Comparison of ENCODE assay signal across 23 mouse cellular contexts in genomic region chr10:68066173-68066572, GRCm38 (mm10).
A peak's percentile ranks its signal among the peaks of the same experiment; 100 is the strongest.
DNase-seq lines count a peak whose midpoint lies in the region; ATAC-seq and TF ChIP-seq lines count a peak whose summit lies in the region.
"Had no signal": no experiment of that assay in that cellular context is flagged by ENCODE, and none has a peak within 500 bp of the region (broad histone marks: within the 10 kb centered on the region; RNA-seq: fewer than 3 reads in every experiment).

No protein-coding gene starts in this region.

- no peaks in the 10 kb centered on the region for H3K9me3 ChIP-seq in midbrain, postnatal 0 days (ENCODE audit: low read length)
- H3K9me3 ChIP-seq: forebrain, embryonic 10.5 days; forebrain, embryonic 13.5 days; heart, embryonic 13.5 days; intestine, embryonic 15.5 days had no signal

- H3K4me1 ChIP-seq in midbrain, postnatal 0 days (ENCODE audit: insufficient read depth, low read length): no peaks in the 10 kb centered on the region
- H3K4me1 ChIP-seq: intestine, embryonic 15.5 days had no signal

- H3K4me2 ChIP-seq in midbrain, postnatal 0 days (ENCODE audit: low read depth, low read length, poor library complexity, severe bottlenecking): no peak overlapping the region
- H3K4me2 ChIP-seq: forebrain, embryonic 13.5 days; heart, embryonic 13.5 days; hindbrain, embryonic 14.5 days; intestine, embryonic 15.5 days had no signal

- H3K27ac ChIP-seq in midbrain, postnatal 0 days (ENCODE audit: low read depth, low read length): no peak overlapping the region
- H3K27ac ChIP-seq: forebrain, embryonic 10.5 days; forebrain, embryonic 13.5 days; heart, embryonic 13.5 days; hindbrain, embryonic 14.5 days; hindbrain, postnatal 0 days; intestine, embryonic 15.5 days had no signal

- peak; percentile 44 for DNase-seq in CD4-positive helper T cell, adult 2 months (ENCODE audit: low read depth, low spot score)
- DNase-seq in midbrain, postnatal 0 days (ENCODE audit: low spot score): no peak
- DNase-seq in gastrocnemius, postnatal 4 days (ENCODE audit: low spot score in 2 of 2): no peak
- DNase-seq: adrenal gland, postnatal 25 days; cerebellum, adult 18-20 months; cerebellum, adult 9-10 months; cerebellum, postnatal 14 days; gastrocnemius, postnatal 10 days; gastrocnemius, postnatal 36 days; heart, adult 18-20 months; heart, postnatal 14 days; heart, postnatal 4 days; kidney, adult 11 months had no signal

- WGBS in midbrain, postnatal 0 days: 80% methylated on average over 5 of the region's 5 CpGs

- no peaks in the 10 kb centered on the region for H3K27me3 ChIP-seq in midbrain, postnatal 0 days (ENCODE audit: insufficient read depth, low read length)
- H3K27me3 ChIP-seq: forebrain, embryonic 13.5 days; heart, embryonic 13.5 days; intestine, embryonic 15.5 days had no signal

- H3K4me3 ChIP-seq in midbrain, postnatal 0 days (ENCODE audit: low read depth, low read length): no peak overlapping the region
- H3K4me3 ChIP-seq: forebrain, embryonic 10.5 days; forebrain, embryonic 13.5 days; heart, embryonic 13.5 days; intestine, embryonic 15.5 days had no signal

- no peak overlapping the region for H3K9ac ChIP-seq in midbrain, postnatal 0 days (replicated peaks; ENCODE audit: low read length, poor library complexity, severe bottlenecking)
- H3K9ac ChIP-seq: forebrain, embryonic 13.5 days; heart, embryonic 13.5 days; hindbrain, embryonic 14.5 days; intestine, embryonic 15.5 days had no signal

- no peaks in the 10 kb centered on the region for H3K36me3 ChIP-seq in midbrain, postnatal 0 days (ENCODE audit: insufficient read depth, low read length)
- H3K36me3 ChIP-seq: forebrain, embryonic 10.5 days; heart, embryonic 13.5 days; intestine, embryonic 15.5 days had no signal

- ATAC-seq in CD4-positive, CD25-positive, alpha-beta regulatory T cell, adult 4 months: peak; percentile 92
- peak; percentile 95 for ATAC-seq in inflammation-experienced regulatory T-cells, adult 6 months
- ATAC-seq in midbrain, postnatal 0 days (ENCODE audit: low FRiP score): no peak
- no peak for ATAC-seq in cerebellum, adult (ENCODE audit: insufficient number of reproducible peaks, low FRiP score, low TSS enrichment)
- ATAC-seq: forebrain, embryonic 13.5 days; forebrain, embryonic 16.5 days; hindbrain, postnatal 0 days; intestine, embryonic 15.5 days had no signal

- TF ChIP-seq CTCF in midbrain, postnatal 0 days (IDR thresholded peaks at IDR 0.05): no peak

Comparison
In these comparisons a context has a peak if more than half of its experiments do, and no peak if none do; other contexts are left out.
1. ATAC-seq: peak in CD4-positive, CD25-positive, alpha-beta regulatory T cell, adult 4 months (single experiment) and inflammation-experienced regulatory T-cells, adult 6 months (single experiment); none in midbrain, postnatal 0 days (single experiment) and cerebellum, adult (single experiment).